Mouse (Mus musculus): ENCODE results near the gene Spryd3.

DNA sequence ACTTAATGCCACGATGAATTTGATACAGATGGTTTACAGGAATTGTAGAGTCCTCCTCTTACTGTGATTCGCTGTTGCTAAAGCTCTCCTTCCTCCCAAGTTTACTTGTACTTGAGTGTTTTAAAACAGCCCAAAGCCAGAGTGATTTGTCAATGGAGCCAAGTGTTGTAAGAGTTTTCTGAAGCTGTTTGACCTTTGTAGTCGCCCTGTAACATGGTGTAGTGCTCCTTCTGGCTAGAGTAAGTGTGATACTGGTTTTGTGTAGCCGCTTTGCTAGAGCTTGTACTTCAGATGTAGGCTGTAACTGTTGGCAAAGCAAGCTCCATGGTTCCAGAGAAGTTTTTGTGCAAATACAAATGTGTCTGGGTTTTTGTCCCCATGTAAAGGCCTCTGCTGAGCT is 43.8 kb downstream of the Spryd3 start:
- no peak for TF ChIP-seq CTCF (IDR thresholded peaks at IDR 0.05; ENCODE audit: low read depth)
- no peak for TF ChIP-seq EP300 (IDR thresholded peaks at IDR 0.05; ENCODE audit: low read depth)

Measured in heart, postnatal 0 days (tissue).